Mouse (Mus musculus): Measurements from ENCODE around the gene Slc35c1. TPM values are rescaled to one million over a fixed set of nuclear protein-coding genes. Genes with fewer than 3 reads are reported as not detected.
"Not testable (repeated sequence)": the region's sequence is repeated elsewhere in the genome, so short reads cannot be mapped to it uniquely, and the experiment has no call there.

Slc35c1 gene
- polyA plus RNA-seq, 1 experiment, result 7.6 TPM

GRCm38 (mm10) chr2:92478313-92478688 lies 18.0 kb upstream of the Slc35c1 start:
- H3K36me3 ChIP-seq (ENCODE audit: control insufficient read depth, insufficient read depth, low read length, poor library complexity, severe bottlenecking), result no peaks in the 10 kb centered on the region
- TF ChIP-seq CTCF (IDR thresholded peaks at IDR 0.05; ENCODE audit: low read depth, low read length) (no peak), POLR2A (IDR thresholded peaks at IDR 0.05; ENCODE audit: insufficient read depth, low read length) (no peak), EP300 (IDR thresholded peaks at IDR 0.05; ENCODE audit: insufficient read depth, low read depth, low read length) (no peak)
- H3K4me1 ChIP-seq (ENCODE audit: control insufficient read depth, insufficient read depth, low read length), result no peaks in the 10 kb centered on the region
- H3K4me3 ChIP-seq (ENCODE audit: low read depth, low read length), result no peak overlapping the region
- no peak overlapping the region for H3K27ac ChIP-seq (ENCODE audit: insufficient read depth, low read length)
- no peaks in the 10 kb centered on the region for H3K27me3 ChIP-seq (ENCODE audit: control insufficient read depth, insufficient read depth, low read length, poor library complexity, severe bottlenecking)
- H3K9me3 ChIP-seq (replicated peaks; ENCODE audit: control insufficient read depth, insufficient read depth, low read length, poor library complexity, severe bottlenecking), result peaks cover 2% of the 10 kb centered on the region
- no peak overlapping the region for H3K9ac ChIP-seq (ENCODE audit: low read depth, poor library complexity, severe bottlenecking)

GRCm38 (mm10) chr2:92477672-92478312 lies 17.5 kb upstream of the Slc35c1 start:
- no peak for TF ChIP-seq EP300 (IDR thresholded peaks at IDR 0.05; ENCODE audit: insufficient read depth, low read depth, low read length)
- TF ChIP-seq CTCF (IDR thresholded peaks at IDR 0.05; ENCODE audit: low read depth, low read length), result no peak
- TF ChIP-seq POLR2A (IDR thresholded peaks at IDR 0.05; ENCODE audit: insufficient read depth, low read length), result no peak
- no peaks in the 10 kb centered on the region for H3K27me3 ChIP-seq (ENCODE audit: control insufficient read depth, insufficient read depth, low read length, poor library complexity, severe bottlenecking)
- no peak overlapping the region for H3K9ac ChIP-seq (ENCODE audit: low read depth, poor library complexity, severe bottlenecking)
- H3K4me1 ChIP-seq (ENCODE audit: control insufficient read depth, insufficient read depth, low read length), result no peaks in the 10 kb centered on the region
- peaks cover 2% of the 10 kb centered on the region for H3K9me3 ChIP-seq (replicated peaks; ENCODE audit: control insufficient read depth, insufficient read depth, low read length, poor library complexity, severe bottlenecking)
- no peak overlapping the region for H3K4me3 ChIP-seq (ENCODE audit: low read depth, low read length)
- H3K27ac ChIP-seq (ENCODE audit: insufficient read depth, low read length), result no peak overlapping the region
- no peaks in the 10 kb centered on the region for H3K36me3 ChIP-seq (ENCODE audit: control insufficient read depth, insufficient read depth, low read length, poor library complexity, severe bottlenecking)

- peak overlapping the region; percentile 48; the same call in 1 of the 2 replicates for H3K27ac ChIP-seq (ENCODE audit: insufficient read depth, low read length)
- not testable (repeated sequence) for H3K27me3 ChIP-seq (ENCODE audit: control insufficient read depth, insufficient read depth, low read length, poor library complexity, severe bottlenecking); H3K9me3 ChIP-seq (replicated peaks; ENCODE audit: control insufficient read depth, insufficient read depth, low read length, poor library complexity, severe bottlenecking)
Observed at GRCm38 (mm10) chr2:92476580-92476979, 16.2 kb upstream of the Slc35c1 start.

DNA sequence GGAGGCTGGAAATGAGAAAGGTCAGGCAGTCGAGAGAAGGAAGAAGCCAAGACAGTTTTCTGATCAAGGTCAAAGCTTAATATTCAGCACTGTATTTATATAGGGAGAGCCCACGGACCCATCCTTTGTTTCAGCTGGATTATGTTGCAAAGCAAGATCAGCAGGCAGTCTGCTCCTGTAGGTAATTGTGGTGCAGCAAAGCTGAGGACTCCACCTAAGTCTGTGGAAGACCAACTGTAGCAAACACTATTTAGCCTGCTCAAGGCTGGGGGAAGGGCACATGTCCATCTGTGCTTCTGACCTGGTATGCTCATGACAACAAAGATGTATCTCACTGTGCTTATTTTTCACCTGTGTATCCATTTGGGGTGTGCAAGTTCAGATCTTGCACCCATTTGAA lies 15.4 kb upstream of the Slc35c1 start:
- H3K36me3 ChIP-seq (ENCODE audit: control insufficient read depth, insufficient read depth, low read length, poor library complexity, severe bottlenecking), result no peaks in the 10 kb centered on the region
- no peak overlapping the region for H3K4me3 ChIP-seq (ENCODE audit: low read depth, low read length)
- no peak overlapping the region for H3K9ac ChIP-seq (ENCODE audit: low read depth, poor library complexity, severe bottlenecking)
- H3K27ac ChIP-seq (ENCODE audit: insufficient read depth, low read length), result peak overlapping the region; percentile 36; the same call in 1 of the 2 replicates
- TF ChIP-seq EP300 (IDR thresholded peaks at IDR 0.05; ENCODE audit: insufficient read depth, low read depth, low read length) (0 out of 2 replicates have a peak, but pooled peaks have one; percentile 48), POLR2A (IDR thresholded peaks at IDR 0.05; ENCODE audit: insufficient read depth, low read length) (no peak)
- peaks cover 2% of the 10 kb centered on the region for H3K9me3 ChIP-seq (replicated peaks; ENCODE audit: control insufficient read depth, insufficient read depth, low read length, poor library complexity, severe bottlenecking)
- no peaks in the 10 kb centered on the region for H3K4me1 ChIP-seq (ENCODE audit: control insufficient read depth, insufficient read depth, low read length)
- no peaks in the 10 kb centered on the region for H3K27me3 ChIP-seq (ENCODE audit: control insufficient read depth, insufficient read depth, low read length, poor library complexity, severe bottlenecking)

More at GRCm38 (mm10) chr2:92476580-92476979, 16.2 kb upstream of the Slc35c1 start:
- H3K36me3 ChIP-seq (ENCODE audit: control insufficient read depth, insufficient read depth, low read length, poor library complexity, severe bottlenecking); H3K4me3 ChIP-seq (ENCODE audit: low read depth, low read length); H3K4me1 ChIP-seq (ENCODE audit: control insufficient read depth, insufficient read depth, low read length); H3K9ac ChIP-seq (ENCODE audit: low read depth, poor library complexity, severe bottlenecking): not testable (repeated sequence)

DNA sequence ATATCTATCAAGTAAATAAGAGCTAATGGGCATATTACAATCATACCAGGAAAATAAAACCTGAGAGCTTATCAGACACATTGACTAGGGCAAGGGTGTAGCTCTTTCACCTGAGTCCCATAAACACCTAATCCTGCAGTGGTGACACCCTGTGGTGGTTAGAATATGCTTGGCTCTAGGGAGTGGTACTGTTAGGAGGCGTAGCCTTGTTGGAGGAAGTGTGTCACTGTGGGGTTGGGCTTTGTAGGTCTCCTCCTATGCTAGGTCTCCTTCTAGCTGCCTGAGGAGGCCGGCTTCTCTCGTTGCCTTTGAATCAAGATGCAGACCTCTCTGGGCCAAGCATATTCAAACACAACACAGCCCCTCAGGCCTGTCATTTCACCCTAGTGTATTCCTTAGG lies 14.6 kb upstream of the Slc35c1 start:
- Histone ChIP-seq H3K27me3 (ENCODE audit: control insufficient read depth, insufficient read depth, low read length, poor library complexity, severe bottlenecking) (no peaks in the 10 kb centered on the region), H3K4me3 (ENCODE audit: low read depth, low read length) (no peak overlapping the region), H3K9ac (ENCODE audit: low read depth, poor library complexity, severe bottlenecking) (no peak overlapping the region), H3K27ac (ENCODE audit: insufficient read depth, low read length) (no peak overlapping the region; the same call in 1 of the 2 replicates), H3K4me1 (ENCODE audit: control insufficient read depth, insufficient read depth, low read length) (no peaks in the 10 kb centered on the region), H3K36me3 (ENCODE audit: control insufficient read depth, insufficient read depth, low read length, poor library complexity, severe bottlenecking) (no peaks in the 10 kb centered on the region), H3K9me3 (replicated peaks; ENCODE audit: control insufficient read depth, insufficient read depth, low read length, poor library complexity, severe bottlenecking) (peaks cover 2% of the 10 kb centered on the region)
- TF ChIP-seq CTCF (IDR thresholded peaks at IDR 0.05; ENCODE audit: low read depth, low read length) (no peak), POLR2A (IDR thresholded peaks at IDR 0.05; ENCODE audit: insufficient read depth, low read length) (no peak), EP300 (IDR thresholded peaks at IDR 0.05; ENCODE audit: insufficient read depth, low read depth, low read length) (no peak)

DNA sequence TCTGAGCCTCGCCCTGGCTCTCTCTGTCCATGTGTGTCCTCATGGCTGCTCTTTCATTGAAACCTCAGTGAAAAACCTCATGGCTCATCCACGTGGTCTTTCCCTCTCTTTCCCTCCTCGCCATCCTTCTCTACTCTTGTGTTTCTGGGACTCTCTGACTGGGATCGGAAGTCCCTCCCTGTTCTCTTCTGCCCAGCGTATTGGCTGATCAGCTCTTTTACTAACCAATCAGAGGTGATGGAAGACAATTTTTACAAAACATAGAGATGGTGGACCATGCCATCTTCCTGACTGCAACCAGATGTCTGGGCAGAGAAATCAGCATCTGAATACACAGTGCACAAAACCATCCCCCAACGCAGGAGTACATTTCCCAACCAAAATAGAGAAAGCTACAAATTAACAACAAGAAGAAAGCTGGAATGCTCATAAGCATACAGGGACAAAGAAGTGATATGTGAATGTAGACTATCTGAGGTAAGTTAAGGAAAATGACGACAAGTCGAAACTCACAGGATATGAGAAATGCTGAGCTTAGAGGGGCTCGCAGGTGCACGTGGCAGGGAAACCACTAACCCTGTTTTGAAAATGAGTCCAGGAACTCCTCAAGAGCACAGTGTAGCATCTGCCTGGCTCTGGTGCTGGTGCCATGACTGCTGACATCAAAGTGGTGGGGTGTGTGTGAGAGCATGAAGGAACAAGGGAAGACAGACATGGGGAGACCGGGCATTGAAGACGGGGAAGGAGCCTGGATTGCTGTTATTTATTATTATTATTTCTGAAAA lies 11.7 kb upstream of the Slc35c1 start:
- no peaks in the 10 kb centered on the region for H3K36me3 ChIP-seq (ENCODE audit: control insufficient read depth, insufficient read depth, low read length, poor library complexity, severe bottlenecking)
- H3K27me3 ChIP-seq (ENCODE audit: control insufficient read depth, insufficient read depth, low read length, poor library complexity, severe bottlenecking), result no peaks in the 10 kb centered on the region
- no peak overlapping the region for H3K9ac ChIP-seq (ENCODE audit: low read depth, poor library complexity, severe bottlenecking)
- peaks cover 2% of the 10 kb centered on the region for H3K9me3 ChIP-seq (replicated peaks; ENCODE audit: control insufficient read depth, insufficient read depth, low read length, poor library complexity, severe bottlenecking)
- no peak overlapping the region for H3K4me3 ChIP-seq (ENCODE audit: low read depth, low read length)
- no peaks in the 10 kb centered on the region for H3K4me1 ChIP-seq (ENCODE audit: control insufficient read depth, insufficient read depth, low read length)
- H3K27ac ChIP-seq (ENCODE audit: insufficient read depth, low read length), result no peak overlapping the region
- TF ChIP-seq CTCF (IDR thresholded peaks at IDR 0.05; ENCODE audit: low read depth, low read length) (no peak), POLR2A (IDR thresholded peaks at IDR 0.05; ENCODE audit: insufficient read depth, low read length) (no peak)
